Mouse (Mus musculus): ENCODE results near the gene Gm9999. TPM values are rescaled to one million over a fixed set of nuclear protein-coding genes. Genes with fewer than 3 reads are reported as not detected.
A peak's percentile ranks its signal among the peaks of the same experiment; 100 is the strongest.

The Gm9999 gene
- polyA plus RNA-seq, 1 experiment = 1,518 TPM

GRCm38 (mm10) chr7:46962806-46963618 lies 20.4 kb upstream of the Gm9999 start:
- Histone ChIP-seq H3K27ac (ENCODE audit: control insufficient read depth, insufficient read depth, low read depth, low read length) (no peak overlapping the region), H3K4me1 (ENCODE audit: control insufficient read depth, insufficient read depth, low read length) (peaks cover 4% of the 10 kb centered on the region), H3K4me3 (ENCODE audit: control insufficient read depth, low read depth, low read length) (no peak overlapping the region), H3K36me3 (ENCODE audit: control insufficient read depth, insufficient read depth, low read length) (no peaks in the 10 kb centered on the region), H3K27me3 (ENCODE audit: control insufficient read depth, insufficient read depth, low read length) (no peaks in the 10 kb centered on the region)
- TF ChIP-seq CTCF (IDR thresholded peaks at IDR 0.05; ENCODE audit: control insufficient read depth, insufficient read depth, insufficient replicate concordance, low read depth, low read length) = no peak
- TF ChIP-seq POLR2A (IDR thresholded peaks at IDR 0.05; ENCODE audit: control insufficient read depth, low read depth, low read length) = no peak

GRCm38 (mm10) chr7:46964070-46964469 lies 19.3 kb upstream of the Gm9999 start:
- no peak overlapping the region for H3K4me3 ChIP-seq (ENCODE audit: control insufficient read depth, low read depth, low read length)
- no peaks in the 10 kb centered on the region for H3K27me3 ChIP-seq (ENCODE audit: control insufficient read depth, insufficient read depth, low read length)
- no peaks in the 10 kb centered on the region for H3K36me3 ChIP-seq (ENCODE audit: control insufficient read depth, insufficient read depth, low read length)
- TF ChIP-seq CTCF (IDR thresholded peaks at IDR 0.05; ENCODE audit: control insufficient read depth, insufficient read depth, insufficient replicate concordance, low read depth, low read length) (no peak), POLR2A (IDR thresholded peaks at IDR 0.05; ENCODE audit: control insufficient read depth, low read depth, low read length) (no peak)
- no peaks in the 10 kb centered on the region; the same call in 1 of the 2 replicates for H3K4me1 ChIP-seq (ENCODE audit: control insufficient read depth, insufficient read depth, low read length)
- no peak overlapping the region for H3K27ac ChIP-seq (ENCODE audit: control insufficient read depth, insufficient read depth, low read depth, low read length)

- Histone ChIP-seq H3K27me3 (ENCODE audit: control insufficient read depth, insufficient read depth, low read length) (no peaks in the 10 kb centered on the region), H3K36me3 (ENCODE audit: control insufficient read depth, insufficient read depth, low read length) (no peaks in the 10 kb centered on the region), H3K4me3 (ENCODE audit: control insufficient read depth, low read depth, low read length) (no peak overlapping the region), H3K27ac (ENCODE audit: control insufficient read depth, insufficient read depth, low read depth, low read length) (no peak overlapping the region), H3K4me1 (ENCODE audit: control insufficient read depth, insufficient read depth, low read length) (no peaks in the 10 kb centered on the region)
- TF ChIP-seq POLR2A (IDR thresholded peaks at IDR 0.05; ENCODE audit: control insufficient read depth, low read depth, low read length) = no peak
- TF ChIP-seq CTCF (IDR thresholded peaks at IDR 0.05; ENCODE audit: control insufficient read depth, insufficient read depth, insufficient replicate concordance, low read depth, low read length) = no peak
Measured at GRCm38 (mm10) chr7:46969898-46970297, 13.5 kb upstream of the Gm9999 start.

- Histone ChIP-seq H3K36me3 (ENCODE audit: control insufficient read depth, insufficient read depth, low read length) (no peaks in the 10 kb centered on the region), H3K4me3 (ENCODE audit: control insufficient read depth, low read depth, low read length) (no peak overlapping the region), H3K27ac (ENCODE audit: control insufficient read depth, insufficient read depth, low read depth, low read length) (no peak overlapping the region), H3K27me3 (ENCODE audit: control insufficient read depth, insufficient read depth, low read length) (no peaks in the 10 kb centered on the region), H3K4me1 (ENCODE audit: control insufficient read depth, insufficient read depth, low read length) (peaks cover 7% of the 10 kb centered on the region)
- no peak for TF ChIP-seq POLR2A (IDR thresholded peaks at IDR 0.05; ENCODE audit: control insufficient read depth, low read depth, low read length)
- no peak for TF ChIP-seq CTCF (IDR thresholded peaks at IDR 0.05; ENCODE audit: control insufficient read depth, insufficient read depth, insufficient replicate concordance, low read depth, low read length)
Measured at GRCm38 (mm10) chr7:46974648-46975047, 8.7 kb upstream of the Gm9999 start.

GRCm38 (mm10) chr7:46975456-46975855 lies 7.9 kb upstream of the Gm9999 start:
- H3K4me3 ChIP-seq (ENCODE audit: control insufficient read depth, low read depth, low read length) = peak overlapping the region; percentile 52
- no peaks in the 10 kb centered on the region for H3K36me3 ChIP-seq (ENCODE audit: control insufficient read depth, insufficient read depth, low read length)
- no peak for TF ChIP-seq CTCF (IDR thresholded peaks at IDR 0.05; ENCODE audit: control insufficient read depth, insufficient read depth, insufficient replicate concordance, low read depth, low read length)
- TF ChIP-seq POLR2A (IDR thresholded peaks at IDR 0.05; ENCODE audit: control insufficient read depth, low read depth, low read length) = no peak
- H3K27ac ChIP-seq (ENCODE audit: control insufficient read depth, insufficient read depth, low read depth, low read length) = no peak overlapping the region
- no peaks in the 10 kb centered on the region for H3K27me3 ChIP-seq (ENCODE audit: control insufficient read depth, insufficient read depth, low read length)
- peaks cover 7% of the 10 kb centered on the region for H3K4me1 ChIP-seq (ENCODE audit: control insufficient read depth, insufficient read depth, low read length)

GRCm38 (mm10) chr7:46985718-46986505 lies 2.5 kb downstream of the Gm9999 start:
- no peaks in the 10 kb centered on the region for H3K4me1 ChIP-seq (ENCODE audit: control insufficient read depth, insufficient read depth, low read length)
- no peaks in the 10 kb centered on the region for H3K36me3 ChIP-seq (ENCODE audit: control insufficient read depth, insufficient read depth, low read length)
- no peaks in the 10 kb centered on the region for H3K27me3 ChIP-seq (ENCODE audit: control insufficient read depth, insufficient read depth, low read length)
- H3K27ac ChIP-seq (ENCODE audit: control insufficient read depth, insufficient read depth, low read depth, low read length) = peak overlapping the region; percentile 68
- TF ChIP-seq CTCF (IDR thresholded peaks at IDR 0.05; ENCODE audit: control insufficient read depth, insufficient read depth, insufficient replicate concordance, low read depth, low read length) (no peak), POLR2A (IDR thresholded peaks at IDR 0.05; ENCODE audit: control insufficient read depth, low read depth, low read length) (no peak)
- peak overlapping the region; percentile 87 for H3K4me3 ChIP-seq (ENCODE audit: control insufficient read depth, low read depth, low read length)

GRCm38 (mm10) chr7:46986646-46987045 lies 3.3 kb downstream of the Gm9999 start:
- Histone ChIP-seq H3K36me3 (ENCODE audit: control insufficient read depth, insufficient read depth, low read length) (no peaks in the 10 kb centered on the region), H3K27ac (ENCODE audit: control insufficient read depth, insufficient read depth, low read depth, low read length) (peak overlapping the region; percentile 92), H3K4me3 (ENCODE audit: control insufficient read depth, low read depth, low read length) (peak overlapping the region; percentile 87), H3K27me3 (ENCODE audit: control insufficient read depth, insufficient read depth, low read length) (no peaks in the 10 kb centered on the region), H3K4me1 (ENCODE audit: control insufficient read depth, insufficient read depth, low read length) (no peaks in the 10 kb centered on the region)
- TF ChIP-seq POLR2A (IDR thresholded peaks at IDR 0.05; ENCODE audit: control insufficient read depth, low read depth, low read length) (peak; percentile 45; the same call in 1 of the 2 replicates), CTCF (IDR thresholded peaks at IDR 0.05; ENCODE audit: control insufficient read depth, insufficient read depth, insufficient replicate concordance, low read depth, low read length) (no peak)

Measured in testis, adult 2 months (tissue).